Mouse (Mus musculus): ENCODE results near the gene Mcm2. TPM values are rescaled to one million over a fixed set of nuclear protein-coding genes. Genes with fewer than 3 reads are reported as not detected.

Mcm2 gene
- total RNA-seq, 4 experiments from 2014 or later = 4.0 to 9.0 (median 4.6) TPM

Other genes with a start within 250 kb of the Mcm2 start
- gene Mgll, start 174.4 kb downstream of the Mcm2 start, total RNA-seq (2022) = 100 to 1,000 TPM; 167 to 184 (median 176) TPM
- 10 to 100 TPM; 38.1 to 45.4 (median 43.1) TPM for gene Abtb1, start 56.8 kb downstream of the Mcm2 start, total RNA-seq (2022)
- gene Podxl2, start 23.7 kb downstream of the Mcm2 start, total RNA-seq (2022) = 100 to 1,000 TPM; 190 to 207 (median 195) TPM
- gene Tpra1, start 3.5 kb upstream of the Mcm2 start, total RNA-seq (2022) = 10 to 100 TPM; 43.9 to 53.4 (median 47.6) TPM